Mouse (Mus musculus) embryonic stem cell, embryonic (primary cell): ENCODE data around the gene Sorbs2.

Source experiments
- CTCF ChIA-PET, 4 experiments: fragments of 300-600 bp in 2 of 4; fragments of 350-600 bp in 2 of 4; sonication (Branson Sonifier 250); formaldehyde crosslinking; loops; one replicate each; lab custom pipeline; 2022; ENCODE audit warnings: inconsistent platforms in 2 of 4; lab: Charles Lee
- POLR2A ChIA-PET, 4 experiments: fragments of 300-600 bp in 2 of 4; fragments of 350-600 bp in 2 of 4; sonication (Branson Sonifier 250); formaldehyde crosslinking; loops; one replicate each; lab custom pipeline; 2022; ENCODE audit warnings: antibody characterized with exemption in 4 of 4, inconsistent platforms in 1 of 4; lab: Charles Lee

The Sorbs2 gene

GRCm38 (mm10) chr8:45845906-45846305 is 338.3 kb downstream of the Sorbs2 start:
- ChIA-PET POLR2A (interaction anchor here in 1 of 4 experiments (1.1 kb wide), 1 partner anchor 20 kb away, joined by 6 read pairs; no protein-coding TSS in a partner anchor), CTCF (interaction anchor here in 1 of 4 experiments (0.6 kb wide), 1 partner anchor 88 kb away, joined by 12 read pairs; the partner anchor contains the start of gene Ccdc110)

- ChIA-PET POLR2A (interaction anchor here in 1 of 4 experiments (0.7 kb wide), 1 partner anchor 48 kb away, joined by 8 read pairs; no protein-coding TSS in a partner anchor), CTCF (interaction anchor here in 1 of 4 experiments (0.6 kb wide), 1 partner anchor 78 kb away, joined by 3 read pairs; no protein-coding TSS in a partner anchor)
Measured at GRCm38 (mm10) chr8:45855118-45855517, 347.5 kb downstream of the Sorbs2 start.

GRCm38 (mm10) chr8:45857734-45858133 is 350.1 kb downstream of the Sorbs2 start:
- POLR2A ChIA-PET: interaction anchor here in 2 of 4 experiments (0.5 to 1.7 kb wide), 7 partner anchors 9 to 760 kb away, joined by 3 to 6 read pairs (median 3); partner anchors contain the start of genes Pdlim3 (in 2 of the 2), Casp3 (in 1 of the 2), Primpol (in 1 of the 2) and Slc25a4 (in 1 of the 2)
- CTCF ChIA-PET: interaction anchor here in 2 of 4 experiments (0.5 to 1.4 kb wide), 3 partner anchors 9 to 1801 kb away, joined by 4 to 6 read pairs (median 6); partner anchors contain the start of gene Ccdc110 (in 1 of the 2)

- CTCF ChIA-PET: interaction anchor here in 1 of 4 experiments (1.4 kb wide), 1 partner anchor 76 kb away, joined by 6 read pairs; the partner anchor contains the start of gene Ccdc110
- POLR2A ChIA-PET: interaction anchor here in 2 of 4 experiments (0.5 to 1.7 kb wide), 5 partner anchors 9 to 635 kb away, joined by 3 to 6 read pairs (median 4); partner anchors contain the start of gene Pdlim3 (in 2 of the 2)
Measured at GRCm38 (mm10) chr8:45858391-45858790, 350.8 kb downstream of the Sorbs2 start.

GRCm38 (mm10) chr8:45871587-45871986 is 364.0 kb downstream of the Sorbs2 start:
- CTCF ChIA-PET: interaction anchor here in 1 of 4 experiments (0.5 kb wide), 1 partner anchor 13 kb away, joined by 3 read pairs; the partner anchor contains the start of gene Pdlim3

GRCm38 (mm10) chr8:45872077-45872476 is 364.5 kb downstream of the Sorbs2 start:
- ChIA-PET POLR2A (interaction anchor here in 1 of 4 experiments (0.6 kb wide), 2 partner anchors 138 to 156 kb away, joined by 3 read pairs; no protein-coding TSS in a partner anchor), CTCF (no interaction called here)

More at GRCm38 (mm10) chr8:45871587-45871986, 364.0 kb downstream of the Sorbs2 start:
- POLR2A ChIA-PET: interaction anchor here in 1 of 4 experiments (0.8 kb wide), 1 partner anchor 13 kb away, joined by 3 read pairs; the partner anchor contains the start of gene Pdlim3

- POLR2A ChIA-PET: interaction anchor here in 3 of 4 experiments (1.0 to 1.5 kb wide), 4 partner anchors 10 to 50 kb away, joined by 3 to 12 read pairs (median 4); partner anchors contain the start of gene Pdlim3 (in 1 of the 3)
- CTCF ChIA-PET: interaction anchor here in 1 of 4 experiments (1.0 kb wide), 1 partner anchor 10 kb away, joined by 4 read pairs; the partner anchor contains the start of gene Pdlim3
Measured at GRCm38 (mm10) chr8:45874945-45875626, 367.5 kb downstream of the Sorbs2 start.

GRCm38 (mm10) chr8:45876397-45876796 is 368.8 kb downstream of the Sorbs2 start:
- ChIA-PET POLR2A (interaction anchor here in 2 of 4 experiments (0.5 to 1.0 kb wide), 2 partner anchors 9 to 15 kb away, joined by 4 to 5 read pairs; partner anchors contain the start of gene Pdlim3 (in 1 of the 2)), CTCF (no interaction called here)
